Mouse (Mus musculus): ENCODE measurements at regions not wholly inside any gene's neighbourhood (a gene's known extent, or its start where the extent isn't known, plus 50 kb on each side); places are given as distances from the start of the nearest gene placed in this dataset.
A peak's percentile ranks its signal among the peaks of the same experiment; 100 is the strongest.

GRCm38 (mm10) chr16:13204948-13205470 lies 51.3 kb upstream of the Mrtfb start:
- DNase-seq: no peak

- DNase-seq: peak; percentile 60
Measured at GRCm38 (mm10) chr16:13205855-13206254, 50.4 kb upstream of the Mrtfb start.
